Mouse (Mus musculus) hematopoietic stem cell, adult 5-6 weeks (primary cell): Measurements from ENCODE around the gene Neurog2. TPM values are rescaled to one million over a fixed set of nuclear protein-coding genes. Genes with fewer than 3 reads are reported as not detected.
A peak's percentile ranks its signal among the peaks of the same experiment; 100 is the strongest.

Source experiments
- ATAC-seq, 2 experiments: fragments of 125-278 bp in 1 of 2; replicated peaks in 1 of 2; 2 replicates each; pipeline ENCODE4 v1.8.0; 2016 to 2017; ENCODE audit warnings: inconsistent platforms in 2 of 2, mild to moderate bottlenecking in 2 of 2, moderate number of reproducible peaks in 2 of 2, low read depth in 1 of 2, moderate TSS enrichment in 1 of 2; ENCODE audit not compliant: low FRiP score in 2 of 2, poor library complexity in 2 of 2, severe bottlenecking in 2 of 2, insufficient read depth in 1 of 2, low TSS enrichment in 1 of 2
- total RNA-seq: library from RNA; stranded (forward); fragments of 172-1452, 232-1000 nt; gene quantifications from 2 replicates; pipeline ENCODE4 v1.2.3, GENCODE M21; 2017

The Neurog2 gene
- total RNA-seq, 1 experiment from 2014 or later, result not detected

GRCm38 (mm10) chr3:127639875-127640761 is 7.2 kb downstream of the Neurog2 start:
- peak; percentile 88 for ATAC-seq

GRCm38 (mm10) chr3:127640762-127641700 is 8.1 kb downstream of the Neurog2 start:
- no peak for ATAC-seq

- no peak for ATAC-seq
These were observed 9.3 kb downstream of the Neurog2 start for GRCm38 (mm10) chr3:127642211-127642610.

GRCm38 (mm10) chr3:127646156-127646825 is 13.4 kb downstream of the Neurog2 start:
- ATAC-seq, result no peak

GRCm38 (mm10) chr3:127651742-127652653 is 19.1 kb downstream of the Neurog2 start:
- no peak for ATAC-seq

- ATAC-seq, result no peak
These were observed 27.8 kb downstream of the Neurog2 start for GRCm38 (mm10) chr3:127660712-127661111.

GRCm38 (mm10) chr3:127661646-127662531 is 29.0 kb downstream of the Neurog2 start:
- no peak for ATAC-seq

- no peak for ATAC-seq
These were observed 46.8 kb downstream of the Neurog2 start for GRCm38 (mm10) chr3:127679703-127680102.

Other genes with a start within 250 kb of the Neurog2 start
- gene Ank2, start 133.8 kb upstream of the Neurog2 start, total RNA-seq, result 0.25 TPM in 1 of 2 replicates, not detected in the other
- gene Larp7, start 79.8 kb upstream of the Neurog2 start, total RNA-seq, result 129 and 166 TPM in 2 replicates
- gene Zgrf1, start 79.6 kb upstream of the Neurog2 start, total RNA-seq, result 25.0 and 29.9 TPM in 2 replicates
- gene Alpk1, start 147.4 kb downstream of the Neurog2 start, total RNA-seq, result 9.4 and 11.0 TPM in 2 replicates
- 33.6 and 34.1 TPM in 2 replicates for gene Tifa, start 156.7 kb downstream of the Neurog2 start, total RNA-seq
- gene Ap1ar, start 204.4 kb downstream of the Neurog2 start, total RNA-seq, result 57.0 and 85.6 TPM in 2 replicates